Mouse (Mus musculus) neural tube, embryonic 15.5 days (tissue): Measurements from ENCODE around the gene Slc5a3. TPM values are rescaled to one million over a fixed set of nuclear protein-coding genes. Genes with fewer than 3 reads are reported as not detected.

ENCODE experiments used
- ATAC-seq: fragments of 200-750 bp; cut with Nextera tagmentation; 2 replicates; pipeline ENCODE4 v1.8.0; 2017; ENCODE audit warnings: mild to moderate bottlenecking, moderate TSS enrichment, moderate library complexity; ENCODE audit not compliant: low FRiP score
- H3K27ac ChIP-seq: fragments of 300-500 bp; sonication (generic); replicated peaks from 2 replicates; pipeline ENCODE4 v1.5.1; 2015; ENCODE audit warnings: mild to moderate bottlenecking, inconsistent platforms
- H3K27me3 ChIP-seq: fragments of 300-500 bp; sonication (generic); replicated peaks from 2 replicates; pipeline ENCODE4 v1.6.1; 2015; ENCODE audit warnings: inconsistent platforms
- H3K36me3 ChIP-seq: fragments of 300-500 bp; sonication (generic); 2 replicates; pipeline ENCODE4 v1.6.1; 2015; ENCODE audit warnings: inconsistent platforms
- H3K4me1 ChIP-seq: fragments of 300-500 bp; sonication (generic); 2 replicates; pipeline ENCODE4 v1.6.1; 2015; ENCODE audit warnings: inconsistent platforms
- H3K4me2 ChIP-seq: fragments of 300-500 bp; sonication (generic); 2 replicates; pipeline ENCODE4 v1.6.1; 2015; ENCODE audit warnings: inconsistent platforms, mild to moderate bottlenecking, moderate library complexity
- H3K4me3 ChIP-seq: fragments of 300-500 bp; sonication (generic); replicated peaks from 2 replicates; pipeline ENCODE4 v1.5.1; 2015; ENCODE audit warnings: mild to moderate bottlenecking, inconsistent platforms
- H3K9ac ChIP-seq: fragments of 300-500 bp; sonication (generic); replicated peaks from 2 replicates; pipeline ENCODE4 v1.6.1; 2015; ENCODE audit warnings: mild to moderate bottlenecking, inconsistent platforms
- H3K9me3 ChIP-seq: fragments of 300-500 bp; sonication (generic); replicated peaks from 2 replicates; pipeline ENCODE4 v1.6.1; 2016; ENCODE audit warnings: inconsistent platforms
- whole genome bisulfite sequencing: fragments of 180-500 bp; shearing (Covaris S2); methylation state at CpG from one replicate; pipeline ENCODE4 v1.1.7; 2015; ENCODE audit warnings: mixed read lengths; 5-methylcytosine and 5-hydroxymethylcytosine counted together
- polyA plus RNA-seq: library from polyadenylated mRNA; unstranded; fragments of >200 nt; fragmentation: Nextera tagmentation; extraction: Ambion mirVana; gene quantifications from 2 replicates; pipeline ENCODE4 v1.2.1, GENCODE M21; 2015

Gene Slc5a3
- polyA plus RNA-seq, 1 experiment from 2014 or later: 15.6 TPM

- H3K4me2 ChIP-seq: no peak overlapping the region
- peaks cover 7% of the 10 kb centered on the region; the same call in 1 of the 2 replicates for H3K36me3 ChIP-seq
- no peaks in the 10 kb centered on the region for H3K9me3 ChIP-seq
- H3K4me1 ChIP-seq: peaks cover 6% of the 10 kb centered on the region; the same call in 1 of the 2 replicates
- WGBS: 100% methylated on average over 2 of the region's 2 CpGs
- no peak overlapping the region for H3K27ac ChIP-seq
- no peak overlapping the region for H3K4me3 ChIP-seq
- no peak overlapping the region for H3K9ac ChIP-seq
- H3K27me3 ChIP-seq: no peaks in the 10 kb centered on the region
- no peak for ATAC-seq
Measured at GRCm38 (mm10) chr16:92104951-92105350, 46.8 kb downstream of the Slc5a3 start.

- H3K4me2 ChIP-seq: no peak overlapping the region
- H3K9me3 ChIP-seq: no peaks in the 10 kb centered on the region
- no peak for ATAC-seq
- 80% methylated on average over 3 of the region's 3 CpGs for WGBS
- no peak overlapping the region for H3K4me3 ChIP-seq
- 0 out of 2 replicates have a peak, but pooled peaks cover 5% of the 10 kb centered on the region for H3K36me3 ChIP-seq
- H3K4me1 ChIP-seq: peaks cover 3% of the 10 kb centered on the region; the same call in 1 of the 2 replicates
- no peaks in the 10 kb centered on the region for H3K27me3 ChIP-seq
- H3K9ac ChIP-seq: no peak overlapping the region
- H3K27ac ChIP-seq: no peak overlapping the region
Measured at GRCm38 (mm10) chr16:92105631-92106030, 47.5 kb downstream of the Slc5a3 start.

DNA sequence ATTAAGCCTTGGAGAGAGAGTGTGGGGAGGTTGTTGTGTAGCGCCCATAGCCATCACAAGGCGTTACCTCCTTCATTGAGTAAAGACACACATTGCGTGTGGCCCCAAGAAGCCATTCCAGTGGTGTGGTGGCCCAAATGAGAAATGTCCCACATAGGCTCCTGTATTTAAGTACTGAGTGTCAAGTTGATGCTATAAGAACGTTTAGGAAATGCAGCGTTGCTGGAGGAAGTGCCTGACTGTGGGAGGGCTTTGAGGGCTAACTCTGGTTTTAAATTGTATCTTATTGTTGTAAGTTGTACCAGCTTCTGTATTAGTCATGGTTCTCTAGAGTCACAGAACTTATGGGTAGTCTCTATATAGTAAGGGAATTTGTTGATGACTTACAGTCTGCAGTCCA, 49.2 kb downstream of the Slc5a3 start:
- no peak overlapping the region for H3K9ac ChIP-seq
- ATAC-seq: no peak
- H3K4me1 ChIP-seq: peaks cover 6% of the 10 kb centered on the region; the same call in 1 of the 2 replicates
- H3K4me2 ChIP-seq: no peak overlapping the region
- 92% methylated on average over 5 of the region's 5 CpGs for WGBS
- no peaks in the 10 kb centered on the region for H3K27me3 ChIP-seq
- no peak overlapping the region for H3K27ac ChIP-seq
- H3K9me3 ChIP-seq: no peaks in the 10 kb centered on the region
- no peak overlapping the region for H3K4me3 ChIP-seq
- peaks cover 6% of the 10 kb centered on the region for H3K36me3 ChIP-seq

DNA sequence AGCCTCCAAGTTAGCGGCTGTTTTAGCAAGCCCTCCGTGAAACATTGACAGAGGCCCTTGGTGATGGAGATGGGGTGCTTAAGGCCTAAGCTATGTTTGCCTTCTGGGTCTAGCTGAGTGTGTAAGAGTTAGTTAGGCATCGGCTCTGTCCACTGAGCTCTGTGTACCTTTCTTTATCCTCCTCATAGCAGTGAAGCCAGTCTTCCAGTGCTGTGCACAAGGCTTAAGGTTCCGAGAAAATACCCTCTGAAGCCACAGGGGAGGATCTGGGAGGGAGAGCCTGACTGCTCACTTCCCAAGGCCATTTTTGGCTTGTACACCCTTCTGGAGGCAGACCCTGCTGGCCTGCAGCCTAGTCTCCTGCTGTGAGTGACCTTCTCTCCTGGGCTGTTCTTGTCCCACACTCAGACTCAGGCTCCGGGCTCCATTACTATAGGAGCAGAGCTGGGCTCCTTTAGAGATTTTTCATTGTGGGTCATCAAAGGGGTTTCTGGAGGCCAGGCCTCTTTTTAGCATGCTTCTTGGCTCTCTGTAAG, 56.7 kb downstream of the Slc5a3 start:
- H3K4me3 ChIP-seq: no peak overlapping the region
- H3K4me2 ChIP-seq: no peak overlapping the region
- peaks cover 17% of the 10 kb centered on the region for H3K36me3 ChIP-seq
- no peaks in the 10 kb centered on the region for H3K9me3 ChIP-seq
- H3K27ac ChIP-seq: peak overlapping the region; percentile 80
- H3K4me1 ChIP-seq: peaks cover 38% of the 10 kb centered on the region
- WGBS: 73% methylated on average over 5 of the region's 5 CpGs
- peak; percentile 12; the same call in 1 of the 2 replicates for ATAC-seq
- H3K27me3 ChIP-seq: no peaks in the 10 kb centered on the region
- H3K9ac ChIP-seq: no peak overlapping the region

DNA sequence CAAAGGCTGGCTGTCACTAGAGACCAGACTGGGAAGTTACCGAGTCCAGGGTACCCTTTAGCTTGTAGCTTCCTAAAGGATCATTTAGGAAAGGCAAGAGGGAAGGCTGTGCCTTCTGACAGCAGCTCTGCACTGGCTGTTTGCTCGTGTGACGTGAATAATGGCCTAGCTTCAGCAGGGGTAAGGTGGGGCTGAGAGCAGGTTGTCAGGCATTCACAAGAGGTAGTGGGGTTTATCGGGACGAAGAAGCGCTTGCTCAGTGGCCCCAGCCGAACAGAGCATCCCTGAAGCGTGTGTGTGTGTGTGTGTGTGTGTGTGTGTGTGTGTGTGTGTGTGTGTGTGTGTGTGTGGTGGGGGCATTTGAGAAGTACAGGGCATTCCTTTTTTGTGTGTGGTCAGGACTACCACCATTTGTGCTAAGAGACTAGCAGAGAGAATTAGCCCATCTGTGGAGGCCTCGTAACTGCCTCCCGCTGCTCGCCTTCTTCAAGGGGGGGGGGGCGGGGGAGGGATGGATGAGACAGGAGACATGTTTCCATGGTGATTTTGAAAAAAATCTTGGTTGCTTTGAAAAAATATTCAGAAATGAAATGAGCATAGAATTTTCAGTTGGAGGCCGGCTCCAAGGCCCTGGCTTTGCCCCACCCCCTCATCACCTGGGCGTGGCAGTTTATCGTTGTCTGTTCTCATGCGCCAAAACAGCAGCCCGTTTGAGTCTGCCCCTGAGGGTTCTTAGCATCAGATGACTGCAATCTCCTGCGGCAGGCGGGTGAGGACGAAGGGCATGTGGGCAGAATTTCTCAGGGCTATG, 57.7 kb downstream of the Slc5a3 start:
- peaks cover 34% of the 10 kb centered on the region for H3K4me1 ChIP-seq
- H3K9ac ChIP-seq: peak overlapping the region; percentile 14; the same call in 1 of the 2 replicates
- peak; percentile 74 for ATAC-seq
- 10% methylated on average over 19 of the region's 20 CpGs for WGBS
- H3K36me3 ChIP-seq: peaks cover 17% of the 10 kb centered on the region
- H3K9me3 ChIP-seq: no peaks in the 10 kb centered on the region
- H3K27ac ChIP-seq: peak overlapping the region; percentile 80
- 0 out of 2 replicates have a peak overlapping the region, but pooled peaks have one; percentile 16 for H3K4me3 ChIP-seq
- H3K4me2 ChIP-seq: peak overlapping the region; percentile 40
- no peaks in the 10 kb centered on the region for H3K27me3 ChIP-seq

DNA sequence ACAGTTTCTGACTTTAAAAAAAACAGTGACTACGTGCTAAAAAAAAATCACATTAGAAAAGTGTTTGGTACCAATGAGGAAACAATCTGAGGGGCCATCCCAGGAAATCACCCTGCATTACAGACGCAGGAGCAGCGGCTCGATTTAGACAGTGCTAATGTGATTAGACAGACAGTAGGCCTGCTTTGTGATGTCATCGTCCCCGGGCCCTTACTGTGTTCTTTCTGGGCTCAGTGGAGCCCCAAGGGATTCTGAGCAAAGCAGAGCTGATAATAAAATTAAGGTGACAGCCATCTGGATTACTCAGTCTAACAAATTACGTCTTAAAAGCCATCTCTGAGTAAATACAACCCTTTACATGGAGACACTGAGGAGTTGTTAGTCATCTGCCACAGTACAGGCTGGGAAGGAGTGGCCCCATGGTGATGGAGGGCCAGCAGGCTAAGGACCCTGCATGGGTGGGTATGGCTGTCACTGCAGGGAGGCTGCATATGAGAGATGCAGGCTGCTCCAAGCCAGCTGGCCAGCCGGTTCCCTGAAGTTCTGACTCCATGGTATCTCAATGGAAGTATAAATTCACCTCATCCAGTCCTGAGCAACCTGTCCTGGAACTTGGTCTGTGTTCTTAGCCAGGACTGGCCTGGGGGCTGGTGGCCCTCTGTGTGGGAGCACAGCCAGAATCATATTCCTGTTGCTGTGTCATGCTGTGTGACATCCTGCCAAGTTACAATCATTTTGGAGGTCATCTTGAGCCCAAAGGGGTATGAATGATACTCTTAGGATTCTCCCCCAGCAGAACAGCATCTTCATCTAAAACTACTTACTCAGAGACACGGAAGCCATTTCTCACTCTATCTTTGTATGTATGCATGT, 59.5 kb downstream of the Slc5a3 start:
- Histone ChIP-seq H3K4me3 (no peak overlapping the region), H3K27me3 (no peaks in the 10 kb centered on the region), H3K9ac (no peak overlapping the region), H3K36me3 (peaks cover 9% of the 10 kb centered on the region), H3K4me2 (no peak overlapping the region), H3K4me1 (peaks cover 32% of the 10 kb centered on the region), H3K9me3 (no peaks in the 10 kb centered on the region), H3K27ac (0 out of 2 replicates have a peak overlapping the region, but pooled peaks have one; percentile 30)
- 43% methylated on average over 9 of the region's 9 CpGs for WGBS
- ATAC-seq: no peak

- 49% methylated on average over 13 of the region's 13 CpGs for WGBS
- no peaks in the 10 kb centered on the region for H3K36me3 ChIP-seq
- ATAC-seq: no peak
- no peak overlapping the region for H3K4me3 ChIP-seq
- peaks cover 32% of the 10 kb centered on the region for H3K4me1 ChIP-seq
- no peak overlapping the region for H3K27ac ChIP-seq
- no peak overlapping the region for H3K4me2 ChIP-seq
- no peaks in the 10 kb centered on the region for H3K9me3 ChIP-seq
- no peaks in the 10 kb centered on the region for H3K27me3 ChIP-seq
- no peak overlapping the region for H3K9ac ChIP-seq
Measured at GRCm38 (mm10) chr16:92119013-92119515, 60.9 kb downstream of the Slc5a3 start.

DNA sequence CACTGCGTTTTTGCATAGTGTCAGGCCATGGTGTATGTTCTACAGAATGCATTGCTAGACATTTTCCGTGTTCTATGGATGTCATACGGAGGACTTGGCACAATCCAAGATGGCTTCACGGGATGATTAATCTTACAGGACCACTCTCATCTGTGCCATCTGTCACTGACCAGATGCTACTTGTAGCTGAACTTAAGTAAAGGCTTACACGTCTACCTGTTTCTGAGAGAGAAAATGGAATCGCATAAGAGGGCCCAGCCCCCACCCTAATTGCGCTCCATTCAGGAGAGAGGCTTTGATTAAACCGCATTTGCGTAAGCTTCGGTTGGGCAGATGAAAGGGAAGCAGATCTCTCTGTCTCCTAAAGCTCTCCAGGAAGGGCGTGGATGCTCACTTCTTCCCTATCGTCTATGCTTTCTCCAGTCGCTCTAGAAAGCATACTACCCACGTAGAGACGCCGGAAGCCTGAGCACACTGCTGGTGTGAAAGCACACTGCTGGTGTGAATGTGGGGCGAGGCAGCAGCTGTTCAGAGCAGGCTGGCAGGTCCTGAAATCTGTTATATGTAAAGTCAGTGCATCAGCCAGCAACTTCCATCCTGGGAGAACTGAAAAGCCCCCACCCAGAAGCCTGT, 62.9 kb downstream of the Slc5a3 start:
- Histone ChIP-seq H3K9me3 (no peaks in the 10 kb centered on the region), H3K36me3 (no peaks in the 10 kb centered on the region), H3K4me3 (no peak overlapping the region), H3K4me2 (no peak overlapping the region), H3K9ac (no peak overlapping the region), H3K27ac (no peak overlapping the region), H3K27me3 (no peaks in the 10 kb centered on the region), H3K4me1 (peaks cover 13% of the 10 kb centered on the region)
- no peak for ATAC-seq
- WGBS: 63% methylated on average over 17 of the region's 17 CpGs

GRCm38 (mm10) chr16:92127226-92127625, 69.1 kb downstream of the Slc5a3 start:
- 45% methylated on average over 4 of the region's 4 CpGs for WGBS
- Histone ChIP-seq H3K9me3 (no peaks in the 10 kb centered on the region), H3K27me3 (no peaks in the 10 kb centered on the region), H3K36me3 (no peaks in the 10 kb centered on the region), H3K9ac (no peak overlapping the region), H3K4me3 (no peak overlapping the region), H3K4me1 (no peaks in the 10 kb centered on the region), H3K4me2 (no peak overlapping the region), H3K27ac (no peak overlapping the region)
- ATAC-seq: no peak

GRCm38 (mm10) chr16:92127666-92128065, 69.5 kb downstream of the Slc5a3 start:
- WGBS: 92% methylated on average over 5 of the region's 5 CpGs

GRCm38 (mm10) chr16:92129843-92130242, 71.7 kb downstream of the Slc5a3 start:
- Histone ChIP-seq H3K36me3 (no peaks in the 10 kb centered on the region), H3K27me3 (no peaks in the 10 kb centered on the region), H3K4me1 (no peaks in the 10 kb centered on the region), H3K9me3 (no peaks in the 10 kb centered on the region), H3K4me2 (no peak overlapping the region), H3K4me3 (no peak overlapping the region), H3K9ac (no peak overlapping the region), H3K27ac (no peak overlapping the region)
- 91% methylated on average over 8 of the region's 8 CpGs for WGBS
- ATAC-seq: no peak

More at GRCm38 (mm10) chr16:92127666-92128065, 69.5 kb downstream of the Slc5a3 start:
- no peaks in the 10 kb centered on the region for H3K36me3 ChIP-seq
- no peak overlapping the region for H3K9ac ChIP-seq
- no peaks in the 10 kb centered on the region for H3K4me1 ChIP-seq
- no peaks in the 10 kb centered on the region for H3K27me3 ChIP-seq
- H3K9me3 ChIP-seq: no peaks in the 10 kb centered on the region
- H3K27ac ChIP-seq: no peak overlapping the region
- no peak overlapping the region for H3K4me2 ChIP-seq
- H3K4me3 ChIP-seq: no peak overlapping the region
- ATAC-seq: no peak
